Mouse (Mus musculus) olfactory bulb, adult 2 months (tissue): ENCODE data around the gene Sh2b2. TPM values are rescaled to one million over a fixed set of nuclear protein-coding genes. Genes with fewer than 3 reads are reported as not detected.
A peak's percentile ranks its signal among the peaks of the same experiment; 100 is the strongest.

Experiments used
- H3K27ac ChIP-seq: fragments of 200-500 bp; 2 replicates; pipeline ENCODE4 v1.5.1; 2012; ENCODE audit warnings: low read depth, low read length; ENCODE audit not compliant: insufficient read depth
- H3K4me1 ChIP-seq: fragments of 200-500 bp; 2 replicates; pipeline ENCODE4 v1.6.1; 2012; ENCODE audit warnings: low read length; ENCODE audit not compliant: control insufficient read depth, insufficient read depth
- H3K4me3 ChIP-seq: fragments of 200-500 bp; 2 replicates; pipeline ENCODE4 v1.5.1; 2012; ENCODE audit warnings: mild to moderate bottlenecking, low read depth, low read length, moderate library complexity; ENCODE audit not compliant: insufficient read depth
- CTCF ChIP-seq: fragments of 200-500 bp; IDR thresholded peaks from 2 replicates; pipeline ENCODE4 v1.5.1; 2012; ENCODE audit warnings: low read depth, mild to moderate bottlenecking, low read length, moderate library complexity; ENCODE audit not compliant: insufficient read depth
- POLR2A ChIP-seq: fragments of 200-500 bp; IDR thresholded peaks from 2 replicates; pipeline ENCODE4 v1.6.1; 2012; ENCODE audit warnings: mild to moderate bottlenecking, low read depth, low read length, moderate library complexity; ENCODE audit not compliant: insufficient read depth
- WGBS: fragments of 180-500 bp; shearing (Covaris S2); methylation state at CpG from one replicate; pipeline ENCODE4 v1.1.7; 2018; 5-methylcytosine and 5-hydroxymethylcytosine counted together
- polyA plus RNA-seq: library from polyadenylated mRNA; stranded (reverse); fragments of >200 nt; gene quantifications from 2 replicates; pipeline ENCODE4 v1.2.4, GENCODE M21; 2012; ENCODE audit warnings: low replicate concordance; ENCODE audit not compliant: missing spikeins, insufficient read depth, insufficient read length

Sh2b2 gene
- polyA plus RNA-seq, 1 experiment = not detected

- Histone ChIP-seq H3K4me3 (no peak overlapping the region), H3K4me1 (0 out of 2 replicates have a peak, but pooled peaks cover 3% of the 10 kb centered on the region), H3K27ac (no peak overlapping the region)
- TF ChIP-seq CTCF (no peak), POLR2A (no peak)
- WGBS = 22% methylated on average over 11 of the region's 11 CpGs
Measured at GRCm38 (mm10) chr5:136199526-136199925, 46.8 kb downstream of the Sh2b2 start.

- H3K27ac ChIP-seq = peak within 1 kb of the TSS; percentile 53; the same call in 1 of the 2 replicates
- TF ChIP-seq POLR2A = peak; percentile 69
- TF ChIP-seq CTCF = 0 out of 2 replicates have a peak, but pooled peaks have one; percentile 8
- H3K4me1 ChIP-seq = 0 out of 2 replicates have a peak, but pooled peaks cover 3% of the 10 kb centered on the region
- WGBS = under 1% methylated on average over 62 of the region's 62 CpGs
- H3K4me3 ChIP-seq = peak within 1 kb of the TSS; percentile 54
Measured at GRCm38 (mm10) chr5:136198474-136199391, 47.6 kb downstream of the Sh2b2 start, which contains the start of gene Prkrip1. Gene Prkrip1 (minus strand): TSS chr5:136198963.

GRCm38 (mm10) chr5:136191870-136192269, 54.5 kb downstream of the Sh2b2 start:
- Histone ChIP-seq H3K4me3 (no peak overlapping the region), H3K27ac (no peak overlapping the region), H3K4me1 (no peaks in the 10 kb centered on the region)
- TF ChIP-seq POLR2A = no peak
- TF ChIP-seq CTCF = no peak
- 86% methylated on average over 7 of the region's 7 CpGs for WGBS

GRCm38 (mm10) chr5:136186723-136187122, 59.6 kb downstream of the Sh2b2 start:
- 30% methylated on average over 4 of the region's 4 CpGs for WGBS
- Histone ChIP-seq H3K4me1 (no peaks in the 10 kb centered on the region), H3K27ac (no peak overlapping the region), H3K4me3 (no peak overlapping the region)
- TF ChIP-seq POLR2A = no peak
- peak; percentile 43; the same call in 1 of the 2 replicates for TF ChIP-seq CTCF

GRCm38 (mm10) chr5:136183766-136184165, 62.6 kb downstream of the Sh2b2 start:
- TF ChIP-seq CTCF = no peak
- no peak for TF ChIP-seq POLR2A
- no peak overlapping the region for H3K4me3 ChIP-seq
- H3K27ac ChIP-seq = no peak overlapping the region
- 75% methylated on average over 7 of the region's 7 CpGs for WGBS
- H3K4me1 ChIP-seq = no peaks in the 10 kb centered on the region; the same call in 1 of the 2 replicates

GRCm38 (mm10) chr5:136182830-136183229, 63.5 kb downstream of the Sh2b2 start:
- TF ChIP-seq CTCF (no peak), POLR2A (no peak)
- 94% methylated on average over 4 of the region's 4 CpGs for WGBS
- Histone ChIP-seq H3K4me3 (no peak overlapping the region), H3K27ac (no peak overlapping the region), H3K4me1 (no peaks in the 10 kb centered on the region; the same call in 1 of the 2 replicates)

- Histone ChIP-seq H3K4me1 (no peaks in the 10 kb centered on the region; the same call in 1 of the 2 replicates), H3K27ac (no peak overlapping the region), H3K4me3 (no peak overlapping the region)
- WGBS = 62% methylated on average over 6 of the region's 6 CpGs
- TF ChIP-seq POLR2A (no peak), CTCF (no peak)
Measured at GRCm38 (mm10) chr5:136182049-136182448, 64.3 kb downstream of the Sh2b2 start.

GRCm38 (mm10) chr5:136181197-136181596, 65.2 kb downstream of the Sh2b2 start:
- TF ChIP-seq CTCF (no peak), POLR2A (no peak)
- WGBS = 79% methylated on average over 6 of the region's 6 CpGs
- Histone ChIP-seq H3K4me1 (no peaks in the 10 kb centered on the region; the same call in 1 of the 2 replicates), H3K27ac (no peak overlapping the region), H3K4me3 (no peak overlapping the region)

GRCm38 (mm10) chr5:136179594-136179993, 66.8 kb downstream of the Sh2b2 start:
- Histone ChIP-seq H3K4me3 (no peak overlapping the region), H3K4me1 (no peaks in the 10 kb centered on the region; the same call in 1 of the 2 replicates), H3K27ac (no peak overlapping the region)
- TF ChIP-seq CTCF (no peak), POLR2A (no peak)
- 84% methylated on average over 5 of the region's 5 CpGs for WGBS
